ENCODE assay signal across 17 mouse cellular contexts in genomic region chr1:189214477-189214876, GRCm38 (mm10).
"Had no signal": no experiment of that assay in that cellular context is flagged by ENCODE, and none has a peak within 500 bp of the region (broad histone marks: within the 10 kb centered on the region; RNA-seq: fewer than 3 reads in every experiment).

No protein-coding gene starts in this region.

- H3K9me3 ChIP-seq: limb, embryonic 15.5 days; lung, embryonic 15.5 days; midbrain, embryonic 13.5 days had no signal

- DNase-seq: kidney, adult 2 months; kidney, postnatal 25 days; left cerebral cortex, postnatal 4 days; liver, postnatal 0 days; lung, postnatal 36 days; thymus, postnatal 25 days had no signal

- H3K27me3 ChIP-seq: limb, embryonic 12.5 days; limb, embryonic 15.5 days; lung, embryonic 15.5 days; megakaryocyte, embryonic 14.5 days; midbrain, embryonic 13.5 days had no signal

- ATAC-seq: liver, postnatal 0 days; midbrain, embryonic 13.5 days; midbrain, embryonic 16.5 days had no signal

- H3K9ac ChIP-seq: limb, embryonic 12.5 days; limb, embryonic 15.5 days; liver, embryonic 14.5 days; liver, postnatal 0 days; lung, embryonic 15.5 days; midbrain, embryonic 13.5 days had no signal

- H3K4me1 ChIP-seq: limb, embryonic 12.5 days; megakaryocyte, embryonic 14.5 days had no signal

- H3K4me2 ChIP-seq: limb, embryonic 12.5 days; limb, embryonic 15.5 days; liver, embryonic 11.5 days; lung, embryonic 15.5 days; midbrain, embryonic 13.5 days had no signal

- H3K4me3 ChIP-seq: limb, embryonic 12.5 days; limb, embryonic 15.5 days; lung, embryonic 15.5 days; megakaryocyte, embryonic 14.5 days; midbrain, embryonic 10.5 days; midbrain, embryonic 13.5 days had no signal

- H3K36me3 ChIP-seq: limb, embryonic 12.5 days; limb, embryonic 15.5 days; lung, embryonic 15.5 days; midbrain, embryonic 10.5 days had no signal

- H3K27ac ChIP-seq: kidney, postnatal 0 days; limb, embryonic 12.5 days; limb, embryonic 15.5 days; liver, embryonic 14.5 days; lung, embryonic 15.5 days; midbrain, embryonic 10.5 days; midbrain, embryonic 13.5 days; stomach, postnatal 0 days had no signal
